Mouse (Mus musculus): Measurements from ENCODE around the gene Col8a1.

- TF ChIP-seq CTCF (IDR thresholded peaks at IDR 0.05; ENCODE audit: extremely low read depth, insufficient read length, insufficient replicate concordance, low read depth, low read length) (no peak), POLR2A (IDR thresholded peaks at IDR 0.05; ENCODE audit: low read depth, low read length) (no peak)
Measured at GRCm38 (mm10) chr16:57634766-57635165, 119.8 kb downstream of the Col8a1 start.
